Mouse (Mus musculus) heart, embryonic 14.5 days (tissue): ENCODE data around the gene Igfbp1. TPM values are rescaled to one million over a fixed set of nuclear protein-coding genes. Genes with fewer than 3 reads are reported as not detected.

Source experiments
- ATAC-seq: fragments of 200-750 bp; cut with Nextera tagmentation; 2 replicates; pipeline ENCODE4 v1.8.0; 2017; ENCODE audit warnings: low read depth, moderate TSS enrichment; ENCODE audit not compliant: insufficient number of reproducible peaks, insufficient read depth, low FRiP score
- H3K27ac ChIP-seq, 2 experiments: fragments of 200-500 bp in 1 of 2; fragments of 300-500 bp in 1 of 2; sonication (generic) in 1 of 2; replicated peaks in 1 of 2; 2 replicates each; pipeline ENCODE4 v1.5.1; 2012 to 2014; ENCODE audit warnings: low read depth in 2 of 2, low read length in 2 of 2, control low read depth in 1 of 2, mild to moderate bottlenecking in 1 of 2, mixed read lengths in 1 of 2; ENCODE audit not compliant: control insufficient read depth in 1 of 2, insufficient read depth in 1 of 2
- H3K27me3 ChIP-seq: fragments of 300-500 bp; sonication (generic); 2 replicates; pipeline ENCODE4 v1.6.1; 2014; ENCODE audit warnings: mild to moderate bottlenecking, low read length, control low read depth; ENCODE audit not compliant: control insufficient read depth, insufficient read depth
- H3K36me3 ChIP-seq: fragments of 300-500 bp; sonication (generic); 2 replicates; pipeline ENCODE4 v1.6.1; 2014; ENCODE audit warnings: mild to moderate bottlenecking, control low read depth, low read length, mixed read lengths; ENCODE audit not compliant: control insufficient read depth, insufficient read depth
- H3K4me1 ChIP-seq, 2 experiments: fragments of 200-500 bp in 1 of 2; fragments of 300-500 bp in 1 of 2; sonication (generic) in 1 of 2; 2 replicates each; pipeline ENCODE4 v1.6.1; 2012 to 2014; ENCODE audit warnings: low read length in 2 of 2, control low read depth in 1 of 2, mixed read lengths in 1 of 2; ENCODE audit not compliant: control insufficient read depth in 2 of 2, insufficient read depth in 2 of 2
- H3K4me2 ChIP-seq: fragments of 300-500 bp; sonication (generic); 2 replicates; pipeline ENCODE4 v1.6.1; 2014; ENCODE audit warnings: mild to moderate bottlenecking, low read length
- H3K4me3 ChIP-seq, 2 experiments: fragments of 200-500 bp in 1 of 2; fragments of 300-500 bp in 1 of 2; sonication (generic) in 1 of 2; 2 replicates each; pipeline ENCODE4 v1.5.1; 2012 to 2014; ENCODE audit warnings: low read length in 2 of 2, mild to moderate bottlenecking in 2 of 2, control low read depth in 1 of 2, low read depth in 1 of 2, moderate library complexity in 1 of 2; ENCODE audit not compliant: control insufficient read depth in 1 of 2, insufficient read depth in 1 of 2
- H3K9ac ChIP-seq: fragments of 300-500 bp; sonication (generic); 2 replicates; pipeline ENCODE4 v1.6.1; 2014; ENCODE audit warnings: mild to moderate bottlenecking, low read length
- H3K9me3 ChIP-seq: fragments of 300-500 bp; sonication (generic); 2 replicates; pipeline ENCODE4 v1.6.1; 2016; ENCODE audit warnings: low read length, control low read depth; ENCODE audit not compliant: control insufficient read depth
- WGBS: fragments of 180-500 bp; shearing (Covaris S2); extraction: QIAGEN DNeasy Blood & Tissue Kit; methylation state at CpG from one replicate; pipeline ENCODE4 v1.1.7; 2014; 5-methylcytosine and 5-hydroxymethylcytosine counted together
- polyA plus RNA-seq: library from polyadenylated mRNA; unstranded; fragments of >200 nt; fragmentation: Nextera tagmentation; extraction: Ambion mirVana; gene quantifications from 2 replicates; pipeline ENCODE4 v1.2.1, GENCODE M21; 2014

Gene Igfbp1
- polyA plus RNA-seq, 1 experiment from 2014 or later: not detected

DNA sequence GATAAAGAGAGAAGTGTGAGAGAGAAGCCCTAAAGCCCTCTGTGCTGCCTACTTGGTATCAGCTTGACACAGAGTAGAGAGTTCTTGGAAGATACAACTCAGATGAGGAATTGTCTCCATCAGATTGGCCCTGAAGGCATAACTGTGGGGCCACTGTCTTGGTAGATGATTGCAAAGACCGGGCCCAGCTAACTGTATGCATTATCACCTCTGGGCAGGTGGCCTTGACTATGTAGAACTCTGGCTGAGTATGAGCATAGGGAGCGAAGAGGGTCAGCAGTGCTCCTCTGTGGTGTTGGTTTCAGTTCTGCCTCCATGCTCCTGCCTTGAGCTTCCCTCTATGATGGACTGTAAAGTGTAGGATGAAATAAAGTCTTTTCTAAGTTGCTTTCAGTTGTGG lies 52.8 kb downstream of the Igfbp1 start:
- WGBS: 76% methylated on average over 2 of the region's 2 CpGs

GRCm38 (mm10) chr11:7250870-7251269 lies 53.3 kb downstream of the Igfbp1 start:
- no peak overlapping the region for H3K9ac ChIP-seq
- no peaks in the 10 kb centered on the region for H3K4me1 ChIP-seq
- H3K27me3 ChIP-seq: no peaks in the 10 kb centered on the region
- H3K36me3 ChIP-seq: no peaks in the 10 kb centered on the region
- H3K27ac ChIP-seq: no peak overlapping the region
- 87% methylated on average over 5 of the region's 5 CpGs for WGBS
- H3K4me3 ChIP-seq: no peak overlapping the region
- ATAC-seq: no peak
- H3K4me2 ChIP-seq: no peak overlapping the region
- H3K9me3 ChIP-seq: no peaks in the 10 kb centered on the region

More for the DNA sequence above, 52.8 kb downstream of the Igfbp1 start:
- Histone ChIP-seq H3K36me3 (no peaks in the 10 kb centered on the region), H3K9me3 (no peaks in the 10 kb centered on the region), H3K27ac (no peak overlapping the region), H3K27me3 (no peaks in the 10 kb centered on the region), H3K4me2 (no peak overlapping the region), H3K4me3 (no peak overlapping the region), H3K9ac (no peak overlapping the region), H3K4me1 (no peaks in the 10 kb centered on the region)
- ATAC-seq: no peak

Other genes with a start within 250 kb of the Igfbp1 start
- 1.0 and 1.2 TPM in 2 replicates for gene Adcy1, start 134.3 kb upstream of the Igfbp1 start, polyA plus RNA-seq
- gene Gm11985, start 9.2 kb upstream of the Igfbp1 start, polyA plus RNA-seq: not detected in 2 replicates
- 42.1 and 54.0 TPM in 2 replicates for gene Igfbp3, start 16.1 kb downstream of the Igfbp1 start, polyA plus RNA-seq